Mouse (Mus musculus) spleen, postnatal 36 days (tissue): ENCODE results near the gene Cyp2d40.
A peak's percentile ranks its signal among the peaks of the same experiment; 100 is the strongest.
"Not testable (repeated sequence)": the region's sequence is repeated elsewhere in the genome, so short reads cannot be mapped to it uniquely, and the experiment has no call there.

Source experiments
- DNase-seq, 2 experiments: peaks; one replicate each; pipeline ENCODE4 v3.0.0; 2022; ENCODE audit warnings: low spot score in 2 of 2, mixed read lengths in 1 of 2

Gene Cyp2d40

DNA sequence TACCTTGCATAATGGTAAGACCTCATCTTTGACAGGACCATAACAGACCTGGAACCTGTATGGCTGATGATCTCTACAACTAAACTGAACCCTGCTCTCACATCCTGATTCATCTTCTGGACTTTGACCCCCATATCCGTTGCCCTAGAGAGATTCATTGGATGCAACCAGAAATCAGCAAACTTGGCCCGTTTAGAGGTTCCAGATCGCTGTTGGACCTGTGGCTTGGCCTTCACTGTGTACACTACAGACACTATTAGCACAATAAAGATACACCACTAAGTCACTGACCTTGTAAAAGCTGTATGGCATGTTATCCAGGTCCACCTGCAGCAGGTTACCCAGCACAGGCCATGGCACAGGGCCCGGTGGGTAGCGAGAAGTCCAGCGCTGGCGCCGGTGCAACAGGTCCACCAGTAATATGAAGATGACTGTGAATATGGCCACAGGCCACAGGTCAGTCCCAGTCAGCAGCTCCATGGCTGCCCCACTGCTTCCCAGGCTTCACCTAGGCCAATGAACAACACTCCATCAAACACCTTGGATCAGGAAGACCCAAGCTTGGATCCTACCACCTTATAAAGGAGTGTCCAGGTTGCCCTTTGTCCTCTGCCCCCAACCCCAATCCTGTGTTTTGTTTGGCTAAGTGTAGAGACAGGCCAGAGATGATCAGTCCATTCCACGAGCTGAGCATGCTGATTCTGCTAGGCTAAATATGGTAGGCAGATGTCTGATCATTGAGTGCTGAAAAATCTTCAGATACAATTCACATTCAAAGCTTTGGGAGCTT lies at the start of gene Cyp2d40:
Gene Cyp2d40, minus strand, starts transcription at position 553 of the 790 bp plus-strand sequence.
- DNase-seq, result no peak

DNA sequence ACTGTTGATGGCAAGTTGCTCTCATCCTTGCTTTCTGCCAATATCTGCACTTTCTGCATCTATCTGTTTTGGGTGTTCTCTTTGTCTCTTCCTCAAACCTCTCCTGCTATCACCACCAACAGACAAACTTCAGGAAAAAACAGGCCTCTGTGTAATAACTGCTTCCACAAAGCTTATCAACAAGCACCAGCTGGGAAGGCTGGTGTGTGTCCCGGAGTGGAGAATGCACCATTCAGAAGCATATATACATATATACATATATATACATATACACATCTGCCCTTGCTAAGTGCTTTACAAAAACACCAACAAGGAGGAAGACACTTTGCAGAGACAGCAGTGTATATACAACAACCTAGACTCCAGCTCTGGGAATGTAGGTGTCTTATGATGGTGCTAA lies 46.6 kb upstream of the Cyp2d40 start:
- peak in 1 of 2 experiments; percentile 22 for DNase-seq

DNA sequence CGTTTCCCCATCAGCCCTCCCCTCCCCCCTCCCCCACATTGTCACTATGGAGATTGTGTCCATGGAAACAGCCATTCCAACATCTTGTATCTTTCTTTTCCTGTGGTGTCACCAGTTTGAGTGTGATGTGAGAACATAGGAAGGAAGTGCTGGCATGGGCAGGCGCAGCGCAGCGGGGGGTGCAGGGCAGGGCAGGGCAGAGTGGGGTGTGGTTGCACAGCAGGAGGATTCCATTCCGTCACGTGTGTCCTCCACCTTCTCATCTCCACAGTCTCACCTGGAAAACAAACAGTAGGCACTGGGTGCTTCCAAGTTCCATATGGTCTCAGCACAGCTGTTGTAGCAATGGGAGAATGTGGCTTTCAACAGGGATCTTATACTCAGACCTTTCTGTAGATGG lies 45.5 kb upstream of the Cyp2d40 start:
- peak in 1 of 2 experiments; percentile 15 for DNase-seq

DNA sequence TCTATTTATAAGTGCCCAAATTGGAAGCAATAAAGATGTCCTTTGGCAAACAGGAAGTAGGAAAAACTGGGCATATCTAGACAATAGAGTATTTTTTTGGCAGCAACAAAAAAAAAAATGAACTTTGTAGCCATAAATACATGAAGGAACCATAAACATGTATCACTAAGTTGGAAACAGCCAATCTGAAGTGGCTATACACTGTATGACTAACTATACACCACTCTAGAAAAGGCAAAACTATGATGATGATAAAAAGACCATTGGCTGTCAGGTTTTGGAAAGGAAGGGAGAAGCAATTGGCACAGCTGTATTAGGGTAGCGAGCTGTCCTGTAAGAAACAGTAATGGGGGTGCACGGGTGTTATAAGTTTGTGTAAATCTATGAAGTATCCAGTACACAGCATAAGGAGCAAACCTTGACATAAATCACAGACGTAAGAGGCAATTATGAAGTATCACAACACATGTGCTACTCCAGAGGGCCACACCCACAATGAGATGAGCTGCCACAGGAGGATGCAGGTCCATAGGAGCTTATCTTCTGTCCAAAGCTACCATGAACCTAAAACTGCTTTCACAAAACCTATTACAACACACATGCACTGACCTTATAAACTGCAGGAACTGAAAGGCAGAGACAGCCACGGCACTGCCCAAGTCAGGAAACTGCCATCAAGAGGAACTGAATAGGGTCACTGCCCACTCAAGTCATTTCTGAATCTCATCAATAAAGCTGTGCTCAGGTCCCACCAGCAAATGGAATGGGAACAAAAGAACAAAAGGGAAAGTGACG lies 43.2 kb upstream of the Cyp2d40 start:
- DNase-seq, result no peak

DNA sequence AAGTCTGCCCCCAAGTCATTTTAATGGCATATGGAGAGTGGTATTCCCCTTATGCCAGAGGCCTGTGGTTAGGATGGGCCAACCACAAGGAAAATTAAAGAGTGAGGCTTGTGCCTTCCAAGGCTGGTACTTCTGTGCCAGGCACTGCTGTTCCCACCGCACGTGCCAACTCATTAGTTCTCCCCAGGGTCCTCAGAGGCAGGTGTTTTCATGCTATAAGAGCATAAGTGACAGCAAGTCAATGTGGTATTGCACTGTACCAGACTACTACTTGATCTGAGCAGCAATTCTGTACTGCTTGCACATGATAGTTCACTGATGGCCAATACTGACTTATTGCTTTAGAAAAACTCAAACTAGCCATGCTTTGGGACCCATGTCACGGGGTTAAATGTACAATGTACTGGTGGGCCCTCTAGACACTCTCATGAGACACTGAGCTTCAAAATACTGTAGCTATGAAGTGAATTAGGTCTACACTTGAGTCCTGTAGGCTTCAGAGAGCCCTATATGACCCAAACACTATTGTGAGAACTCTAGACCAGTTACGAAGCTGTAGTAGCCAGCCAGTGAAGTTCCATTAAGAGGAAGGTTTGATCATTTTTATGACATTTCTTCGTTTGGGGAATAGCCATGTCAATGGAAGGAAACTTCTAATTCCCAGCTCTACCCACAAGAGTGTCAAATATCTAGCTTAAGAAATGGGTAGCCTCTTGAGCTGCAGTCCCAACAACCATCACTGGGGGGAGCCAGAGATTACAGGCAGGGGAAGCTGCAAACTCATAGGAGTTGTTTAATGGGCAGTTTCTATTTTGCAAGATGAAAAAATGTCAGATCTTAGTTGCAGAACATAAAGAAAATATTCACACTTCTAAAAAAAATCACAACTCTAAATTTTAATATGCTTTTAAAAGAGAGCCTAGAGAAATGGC lies 41.0 kb upstream of the Cyp2d40 start:
- peak; percentile 56 to 69 for DNase-seq

DNA sequence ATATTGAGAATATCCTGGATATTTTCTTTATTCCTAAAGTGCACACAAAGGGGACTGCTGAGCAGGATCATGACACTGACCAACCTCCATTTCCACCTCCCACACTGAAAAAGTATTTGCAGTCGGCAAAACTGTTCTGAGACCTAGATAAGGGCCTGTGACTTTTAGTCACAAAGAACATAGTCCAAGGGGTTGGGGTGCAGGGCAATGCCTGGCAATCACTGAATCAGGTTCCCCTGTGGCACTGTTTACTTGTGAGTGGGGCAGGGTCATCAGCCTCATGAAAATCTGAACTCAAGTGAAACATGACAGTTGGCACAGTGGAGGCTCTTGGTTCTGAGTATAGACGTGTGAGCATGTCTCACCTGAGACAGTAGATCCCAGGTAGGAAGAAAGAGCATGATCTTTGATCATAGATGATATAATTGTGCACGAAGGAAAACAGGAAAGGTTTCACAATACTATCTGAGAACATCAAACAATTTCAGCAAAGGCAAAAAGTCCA lies 32.0 kb upstream of the Cyp2d40 start:
- DNase-seq, result no peak

DNA sequence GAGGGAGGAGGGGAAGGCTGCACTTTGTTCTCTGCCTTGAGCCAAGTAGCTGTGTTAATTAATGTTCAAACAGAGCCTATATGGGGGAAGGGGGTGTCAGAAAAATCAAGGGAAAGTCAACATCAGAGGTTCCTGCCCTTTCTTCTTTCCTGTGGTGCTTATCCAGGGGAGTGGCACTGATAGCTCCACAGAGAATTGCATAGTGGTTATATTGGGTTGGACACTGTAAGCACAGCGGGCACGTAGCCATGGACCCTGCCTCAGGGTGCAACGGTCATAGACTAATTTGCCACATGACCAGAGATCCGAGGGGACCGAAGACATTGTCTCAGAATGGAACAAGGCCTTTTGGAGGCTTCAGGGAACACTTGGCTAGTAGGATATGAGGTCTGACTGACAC lies 30.3 kb upstream of the Cyp2d40 start, which contains the start of gene Cyp2d26:
Gene Cyp2d26, minus strand, starts transcription at position 18 of the 400 bp plus-strand sequence.
- DNase-seq, result no peak

DNA sequence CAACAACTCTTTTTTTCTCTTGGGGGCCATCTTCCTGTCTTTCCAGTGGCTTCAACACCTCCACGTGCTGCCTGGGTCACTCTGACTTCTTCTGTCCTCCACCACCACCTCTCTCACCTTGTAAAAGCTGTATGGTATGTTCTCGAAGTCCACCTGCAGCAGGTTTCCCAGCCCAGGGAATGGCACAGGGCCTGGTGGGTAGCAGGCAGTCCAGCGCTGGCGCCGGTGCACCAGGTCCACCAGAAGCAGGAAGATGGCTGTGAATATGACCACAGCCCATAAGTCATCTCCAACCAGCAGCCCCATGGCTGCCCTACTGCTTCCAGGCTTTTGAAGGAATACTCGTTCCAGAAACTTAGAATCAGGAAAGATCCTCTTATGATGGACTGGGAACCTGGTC lies 29.9 kb upstream of the Cyp2d40 start:
- DNase-seq, result no peak

DNA sequence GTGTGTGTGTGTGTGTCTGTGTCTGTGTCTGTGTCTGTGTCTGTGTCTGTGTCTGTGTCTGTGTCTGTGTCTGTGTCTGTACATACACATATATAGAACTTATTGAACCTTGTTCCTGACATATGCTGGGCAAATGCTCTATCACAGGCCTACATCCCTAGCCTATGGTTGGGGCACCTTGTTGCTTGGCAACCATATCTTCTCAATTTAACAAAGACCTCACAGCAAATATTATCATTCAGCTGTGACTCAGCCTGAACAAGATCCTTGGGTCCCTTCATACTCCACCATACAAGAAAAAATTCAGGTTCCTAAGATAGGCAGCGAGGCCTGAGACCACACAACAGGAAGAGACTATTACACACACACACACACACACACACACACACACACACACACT lies 29.5 kb upstream of the Cyp2d40 start:
- DNase-seq, result no peak

DNA sequence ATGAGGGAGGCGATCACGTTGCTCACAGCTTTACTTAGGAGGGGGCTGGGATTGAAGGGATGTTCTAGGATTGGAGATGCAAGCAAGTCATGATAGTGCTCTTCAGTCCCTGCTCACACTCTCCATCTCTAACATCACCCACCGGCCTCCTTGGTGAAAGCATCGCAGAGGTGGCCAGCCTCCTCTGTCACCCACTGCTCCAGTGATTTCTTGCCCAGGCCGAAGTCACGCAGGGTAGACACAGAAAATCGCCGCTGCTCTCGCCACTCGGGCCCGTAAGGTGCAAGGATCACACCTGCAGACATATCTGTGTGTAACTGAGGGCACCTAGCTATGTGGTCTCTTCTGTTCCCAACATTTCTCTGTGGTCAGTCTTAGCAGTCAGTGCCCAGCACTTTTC lies 28.6 kb upstream of the Cyp2d40 start:
- DNase-seq, result no peak

DNA sequence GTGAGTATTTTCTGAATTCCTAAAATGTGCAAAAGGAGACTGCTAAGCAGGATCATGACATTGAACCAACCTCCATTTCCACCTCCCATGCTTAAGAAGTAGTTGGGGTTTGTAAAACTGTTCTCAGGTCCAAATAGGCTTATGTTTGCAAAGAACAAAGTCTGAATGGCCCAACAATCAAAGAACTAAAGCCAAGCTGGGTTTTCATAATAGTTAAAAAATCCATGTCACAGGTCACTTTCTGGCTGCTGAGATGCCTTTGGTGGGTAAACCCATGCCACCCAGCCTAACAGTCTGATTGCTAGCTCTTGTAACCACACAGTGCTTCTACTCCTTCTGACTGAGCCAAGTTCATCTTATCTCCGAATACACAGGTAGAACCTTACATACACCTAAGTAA lies 20.6 kb upstream of the Cyp2d40 start:
- no peak for DNase-seq

DNA sequence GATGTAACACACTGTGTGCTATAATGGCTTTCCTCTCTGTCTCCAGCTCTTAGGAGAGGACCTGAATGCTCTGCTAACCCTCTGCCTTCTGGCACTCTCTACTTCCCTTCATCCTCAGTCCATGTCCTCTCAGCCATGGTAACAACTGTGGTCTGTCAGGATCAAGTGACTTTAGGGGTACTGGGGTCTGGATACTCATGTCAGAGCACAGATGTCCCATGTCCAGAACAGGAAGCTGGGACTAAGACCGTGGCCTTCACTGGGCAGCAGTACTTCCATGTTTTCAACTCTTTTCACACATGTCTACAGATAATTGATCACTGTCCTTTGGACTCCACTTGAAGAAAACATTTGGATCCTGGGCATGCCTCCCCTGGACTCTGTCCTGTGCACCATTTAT lies 19.8 kb upstream of the Cyp2d40 start:
- DNase-seq, result no peak

DNA sequence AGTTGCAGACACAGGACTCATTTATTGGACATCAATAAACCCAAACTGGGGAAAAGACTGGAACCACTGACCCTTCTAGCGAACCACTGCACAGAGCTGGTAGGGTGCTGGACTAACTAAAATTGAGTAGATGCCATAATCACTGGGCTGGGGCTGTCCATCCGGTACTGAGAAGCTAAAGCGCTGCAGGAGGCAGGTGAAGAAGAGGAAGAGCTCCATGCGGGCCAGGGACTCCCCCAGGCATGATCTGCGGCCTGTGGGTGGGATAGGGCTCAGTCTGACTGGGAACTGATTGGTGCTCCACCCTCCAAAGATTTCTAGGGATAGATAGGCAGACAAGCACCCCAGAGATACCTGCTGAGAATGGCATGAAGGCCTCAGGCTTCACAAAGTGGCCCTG lies 13.9 kb upstream of the Cyp2d40 start:
- not testable (repeated sequence) for DNase-seq

DNA sequence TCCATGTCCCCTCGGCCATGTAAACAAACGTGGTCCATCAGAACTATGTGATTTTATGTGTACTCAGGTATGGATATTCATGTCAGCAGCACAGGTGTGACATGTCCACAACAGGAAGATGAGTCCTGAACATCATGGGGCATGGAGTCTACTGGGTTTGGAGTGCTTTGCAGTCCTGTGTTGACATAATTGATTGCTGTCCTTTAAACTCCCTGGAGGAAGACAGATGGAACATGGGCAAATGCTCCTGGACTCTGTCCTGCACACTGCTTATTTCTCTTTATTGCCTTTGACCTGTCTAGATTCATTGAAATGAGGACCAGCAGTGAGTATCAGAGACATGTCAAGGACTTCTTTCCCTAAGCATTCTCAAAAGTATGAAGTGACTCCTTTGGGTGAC lies 2.0 kb upstream of the Cyp2d40 start:
- no peak for DNase-seq

DNA sequence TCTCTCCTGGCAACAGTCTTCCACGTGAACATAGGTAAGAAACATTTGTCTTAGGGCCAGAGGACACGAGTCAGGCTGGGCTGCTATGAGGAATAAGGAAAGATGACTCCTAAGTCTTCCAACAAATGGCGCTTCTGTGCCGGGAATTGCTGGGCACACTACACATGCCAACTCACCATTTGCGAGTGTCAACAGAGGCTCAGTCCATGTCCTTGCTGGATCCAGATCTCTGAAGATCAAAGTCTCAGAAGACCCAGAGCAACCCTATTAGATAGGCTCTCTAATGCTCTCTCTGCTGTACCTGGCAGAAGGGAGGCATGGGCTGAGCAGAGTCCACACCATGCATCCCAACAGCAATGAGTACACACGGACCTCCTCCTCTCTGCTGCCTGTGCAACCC lies 898 bp upstream of the Cyp2d40 start:
- no peak for DNase-seq

DNA sequence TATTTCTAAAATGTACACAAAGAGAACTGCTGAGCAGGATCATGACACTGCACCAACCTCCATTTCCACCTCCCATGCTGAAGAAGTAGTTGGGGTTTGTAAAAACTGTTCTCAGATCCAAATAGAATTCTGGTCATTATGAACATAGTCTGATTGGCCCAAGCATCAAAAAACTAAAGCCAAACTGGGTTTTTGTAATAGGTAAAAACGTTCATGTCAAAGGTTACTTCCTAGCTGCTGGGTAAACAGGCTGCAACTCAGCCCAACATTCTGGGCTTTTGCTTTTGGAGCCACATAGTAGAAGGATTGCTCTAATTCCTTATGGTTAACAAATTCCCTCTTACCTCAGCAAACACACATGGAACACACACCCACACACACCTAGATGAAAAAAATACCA lies 15.8 kb downstream of the Cyp2d40 start:
- no peak for DNase-seq

DNA sequence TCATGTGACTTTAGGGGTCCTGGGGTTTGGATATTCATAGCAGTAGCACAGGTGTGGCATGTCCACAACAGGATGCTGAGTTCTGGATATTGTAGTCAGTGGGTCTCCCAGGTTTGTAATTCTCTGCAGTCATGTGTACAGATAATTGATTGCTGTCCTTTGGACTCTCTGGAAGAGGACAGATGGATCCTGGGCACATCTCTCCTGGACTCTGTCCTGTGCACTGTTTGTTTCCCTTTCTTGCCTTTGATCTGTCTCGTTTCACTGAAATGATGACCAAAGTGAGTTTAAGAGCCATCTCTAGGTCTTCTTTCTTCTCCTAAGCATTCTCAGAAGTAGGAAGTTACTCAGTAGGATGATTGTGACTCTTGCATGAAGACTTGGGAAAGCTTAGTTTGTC lies 16.5 kb downstream of the Cyp2d40 start:
- DNase-seq, result no peak

DNA sequence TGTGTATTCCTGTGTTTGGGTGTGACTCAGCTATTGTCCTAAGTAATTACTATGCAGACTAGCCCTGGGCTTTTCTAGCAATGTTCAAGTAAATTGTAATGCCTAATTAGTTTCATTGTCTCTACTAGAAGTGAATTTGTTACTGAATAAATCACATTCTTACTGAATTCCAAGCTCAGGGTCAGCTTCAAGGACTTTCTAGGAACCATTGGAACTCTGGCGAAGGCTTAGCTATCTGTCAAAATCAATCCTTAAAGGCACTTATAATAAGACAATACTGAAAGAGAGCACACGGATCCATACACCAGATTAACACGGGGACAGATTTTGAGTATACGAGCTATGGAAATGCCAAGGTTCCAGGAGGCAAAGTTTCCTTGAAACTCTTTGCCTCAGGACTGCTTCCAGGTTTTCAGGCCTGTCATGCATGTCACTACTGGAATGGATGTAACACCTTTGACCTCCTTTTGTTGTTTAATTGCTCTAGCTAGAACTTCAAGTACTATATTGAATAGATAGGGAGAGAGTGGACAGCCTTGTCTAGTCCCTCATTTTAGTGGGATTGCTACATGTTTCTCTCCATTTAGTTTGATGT lies 30.6 kb downstream of the Cyp2d40 start:
- not testable (repeated sequence) for DNase-seq
